Mouse (Mus musculus): ENCODE data around the gene Elovl1.

The Elovl1 gene

GRCm38 (mm10) chr4:118428531-118429214, 780 bp downstream of the Elovl1 start:
- DNase-seq (ENCODE audit: low spot score in 2 of 2), result peak; percentile 14 to 33

- peak in 1 of 2 experiments; percentile 19 for DNase-seq (ENCODE audit: low spot score in 2 of 2)
These were observed 1.5 kb downstream of the Elovl1 start for GRCm38 (mm10) chr4:118429215-118429895.

- DNase-seq (ENCODE audit: low spot score in 2 of 2), result no peak
These were observed 4.4 kb downstream of the Elovl1 start for GRCm38 (mm10) chr4:118432332-118432731.

GRCm38 (mm10) chr4:118436820-118437603, 9.1 kb downstream of the Elovl1 start, which contains the start of gene Cdc20:
TSS of gene Cdc20 (minus strand) at chr4:118437352.
- peak; percentile 90 to 92 for DNase-seq (ENCODE audit: low spot score in 2 of 2)

GRCm38 (mm10) chr4:118437829-118438253, 9.9 kb downstream of the Elovl1 start:
- peak; percentile 29 to 30 for DNase-seq (ENCODE audit: low spot score in 2 of 2)

GRCm38 (mm10) chr4:118445088-118445487, 17.2 kb downstream of the Elovl1 start:
- DNase-seq (ENCODE audit: low spot score in 2 of 2), result no peak

- no peak for DNase-seq (ENCODE audit: low spot score in 2 of 2)
These were observed 18.0 kb downstream of the Elovl1 start for GRCm38 (mm10) chr4:118445781-118446414.

GRCm38 (mm10) chr4:118446415-118447153, 18.7 kb downstream of the Elovl1 start:
- DNase-seq (ENCODE audit: low spot score in 2 of 2), result no peak

GRCm38 (mm10) chr4:118457345-118457975, 29.6 kb downstream of the Elovl1 start, which contains the start of gene Mpl:
TSS of gene Mpl (minus strand) at chr4:118457513.
- no peak for DNase-seq (ENCODE audit: low spot score in 2 of 2)

- DNase-seq (ENCODE audit: low spot score in 2 of 2), result no peak
These were observed 37.1 kb downstream of the Elovl1 start for GRCm38 (mm10) chr4:118464956-118465355.

GRCm38 (mm10) chr4:118465697-118466163, 37.8 kb downstream of the Elovl1 start:
- no peak for DNase-seq (ENCODE audit: low spot score in 2 of 2)

- DNase-seq (ENCODE audit: low spot score in 2 of 2), result no peak
These were observed 43.4 kb downstream of the Elovl1 start for GRCm38 (mm10) chr4:118471281-118471680.

GRCm38 (mm10) chr4:118472687-118473086, 44.8 kb downstream of the Elovl1 start:
- no peak for DNase-seq (ENCODE audit: low spot score in 2 of 2)

- no peak for DNase-seq (ENCODE audit: low spot score in 2 of 2)
These were observed 49.1 kb downstream of the Elovl1 start for GRCm38 (mm10) chr4:118476773-118477530.
